Mouse (Mus musculus) CD4-positive, CD25-positive, alpha-beta regulatory T cell, adult 2 months (primary cell): ENCODE results near the gene Zfpl1.

Experiments
- DNase-seq: peaks from one replicate; pipeline ENCODE4 v3.0.0-alpha.2; 2012; ENCODE audit warnings: low read depth, low spot score

Gene Zfpl1

GRCm38 (mm10) chr19:6101186-6101585 lies 16.4 kb upstream of the Zfpl1 start:
- DNase-seq = no peak

GRCm38 (mm10) chr19:6097847-6098246 lies 13.1 kb upstream of the Zfpl1 start:
- DNase-seq = no peak

GRCm38 (mm10) chr19:6094119-6094518 lies 9.4 kb upstream of the Zfpl1 start, which contains the start of gene AC131692.1:
TSS of gene AC131692.1 (plus strand) at chr19:6094419.
- DNase-seq = no peak

GRCm38 (mm10) chr19:6088841-6089240 lies 4.1 kb upstream of the Zfpl1 start:
- DNase-seq = no peak

GRCm38 (mm10) chr19:6085417-6085879 lies 692 bp upstream of the Zfpl1 start:
- peak; percentile 83 for DNase-seq

- no peak for DNase-seq
These were observed 2.6 kb downstream of the Zfpl1 start, which contains the start of gene Gm28374 for GRCm38 (mm10) chr19:6082156-6082555. TSS of gene Gm28374 (minus strand) at chr19:6082256.

- no peak for DNase-seq
These were observed 4.7 kb downstream of the Zfpl1 start, which contains the start of gene Tmem262 for GRCm38 (mm10) chr19:6079983-6080480. TSS of gene Tmem262 (plus strand) at chr19:6080033.

GRCm38 (mm10) chr19:6076564-6077393 lies 8.0 kb downstream of the Zfpl1 start, which contains the start of gene Vps51:
TSS of gene Vps51 (minus strand) at chr19:6077231.
- peak; percentile 94 for DNase-seq

GRCm38 (mm10) chr19:6073889-6074288 lies 10.9 kb downstream of the Zfpl1 start:
- no peak for DNase-seq

GRCm38 (mm10) chr19:6071261-6071660 lies 13.5 kb downstream of the Zfpl1 start:
- DNase-seq = peak; percentile 33

- DNase-seq = peak; percentile 61
These were observed 14.0 kb downstream of the Zfpl1 start for GRCm38 (mm10) chr19:6070571-6071250.

- DNase-seq = no peak
These were observed 14.9 kb downstream of the Zfpl1 start for GRCm38 (mm10) chr19:6069851-6070250.

GRCm38 (mm10) chr19:6068951-6069350 lies 15.8 kb downstream of the Zfpl1 start:
- DNase-seq = no peak

GRCm38 (mm10) chr19:6067724-6068415 lies 16.9 kb downstream of the Zfpl1 start, which contains the start of gene Tm7sf2:
TSS of gene Tm7sf2 (minus strand) at chr19:6068373.
- DNase-seq = peak; percentile 91

GRCm38 (mm10) chr19:6067011-6067723 lies 17.6 kb downstream of the Zfpl1 start:
- DNase-seq = peak; percentile 93

GRCm38 (mm10) chr19:6066571-6066970 lies 18.2 kb downstream of the Zfpl1 start:
- no peak for DNase-seq

- DNase-seq = no peak
These were observed 21.7 kb downstream of the Zfpl1 start for GRCm38 (mm10) chr19:6063081-6063480.

- DNase-seq = no peak
These were observed 22.3 kb downstream of the Zfpl1 start for GRCm38 (mm10) chr19:6062418-6062817.

- peak; percentile 75 for DNase-seq
These were observed 23.0 kb downstream of the Zfpl1 start for GRCm38 (mm10) chr19:6061641-6062302.

- peak; percentile 96 for DNase-seq
These were observed 23.7 kb downstream of the Zfpl1 start, which contains the start of gene Znhit2 for GRCm38 (mm10) chr19:6061021-6061533. TSS of gene Znhit2 (plus strand) at chr19:6061192.
